Mouse (Mus musculus) urinary bladder, postnatal 36 days (tissue): Measurements from ENCODE around the gene Iqcf3.
"Not testable (repeated sequence)": the region's sequence is repeated elsewhere in the genome, so short reads cannot be mapped to it uniquely, and the experiment has no call there.

ENCODE experiments used
- DNase-seq, 2 experiments: peaks; one replicate each; pipeline ENCODE4 v3.0.0; 2022; ENCODE audit warnings: low spot score in 2 of 2, mixed read lengths in 1 of 2

Gene Iqcf3

GRCm38 (mm10) chr9:106561531-106561930, at the start of gene Iqcf3:
TSS of gene Iqcf3 (minus strand) at chr9:106561631.
- no peak for DNase-seq

- no peak for DNase-seq
These were observed 49.3 kb upstream of the Iqcf3 start for GRCm38 (mm10) chr9:106610727-106611126.

GRCm38 (mm10) chr9:106600546-106600945, 39.1 kb upstream of the Iqcf3 start:
- peak; percentile 3 to 4 for DNase-seq

GRCm38 (mm10) chr9:106598466-106598865, 37.0 kb upstream of the Iqcf3 start:
- DNase-seq: no peak

GRCm38 (mm10) chr9:106595836-106596235, 34.4 kb upstream of the Iqcf3 start:
- DNase-seq: no peak

GRCm38 (mm10) chr9:106595402-106595801, 34.0 kb upstream of the Iqcf3 start:
- DNase-seq: not testable (repeated sequence)

GRCm38 (mm10) chr9:106592158-106592557, 30.7 kb upstream of the Iqcf3 start:
- DNase-seq: no peak

- DNase-seq: no peak
These were observed 21.1 kb upstream of the Iqcf3 start for GRCm38 (mm10) chr9:106582552-106582951.

GRCm38 (mm10) chr9:106580016-106580415, 18.6 kb upstream of the Iqcf3 start:
- no peak for DNase-seq

- no peak for DNase-seq
These were observed 14.7 kb upstream of the Iqcf3 start for GRCm38 (mm10) chr9:106576112-106576511.

GRCm38 (mm10) chr9:106573366-106573765, 11.9 kb upstream of the Iqcf3 start:
- no peak for DNase-seq

GRCm38 (mm10) chr9:106572186-106572585, 10.8 kb upstream of the Iqcf3 start:
- DNase-seq: no peak

- no peak for DNase-seq
These were observed 9.5 kb upstream of the Iqcf3 start, which contains the start of gene Iqcf4 for GRCm38 (mm10) chr9:106570896-106571295. TSS of gene Iqcf4 (minus strand) at chr9:106570996.

- DNase-seq: peak in 1 of 2 experiments; percentile 2
These were observed 5.0 kb upstream of the Iqcf3 start for GRCm38 (mm10) chr9:106566437-106566836.

GRCm38 (mm10) chr9:106564025-106564424, 2.6 kb upstream of the Iqcf3 start:
- no peak for DNase-seq

- no peak for DNase-seq
These were observed 860 bp upstream of the Iqcf3 start for GRCm38 (mm10) chr9:106562291-106562690.

GRCm38 (mm10) chr9:106534975-106535374, 26.5 kb downstream of the Iqcf3 start:
- no peak for DNase-seq

GRCm38 (mm10) chr9:106534296-106534695, 27.1 kb downstream of the Iqcf3 start:
- no peak for DNase-seq

- DNase-seq: no peak
These were observed 29.6 kb downstream of the Iqcf3 start for GRCm38 (mm10) chr9:106531833-106532232.

GRCm38 (mm10) chr9:106519909-106520308, 41.5 kb downstream of the Iqcf3 start:
- no peak for DNase-seq

- no peak for DNase-seq
These were observed 42.0 kb downstream of the Iqcf3 start for GRCm38 (mm10) chr9:106519433-106519832.

- no peak for DNase-seq
These were observed 47.2 kb downstream of the Iqcf3 start, which contains the start of gene Iqcf5 for GRCm38 (mm10) chr9:106514273-106514672. TSS of gene Iqcf5 (plus strand) at chr9:106514573.

GRCm38 (mm10) chr9:106513566-106513965, 47.9 kb downstream of the Iqcf3 start:
- no peak for DNase-seq

GRCm38 (mm10) chr9:106512729-106513450, 48.5 kb downstream of the Iqcf3 start:
- DNase-seq: no peak
